Mouse (Mus musculus): Measurements from ENCODE around the gene Slc6a16. TPM values are rescaled to one million over a fixed set of nuclear protein-coding genes. Genes with fewer than 3 reads are reported as not detected.
A peak's percentile ranks its signal among the peaks of the same experiment; 100 is the strongest.

Gene Slc6a16
- polyA plus RNA-seq, 1 experiment = not detected

GRCm38 (mm10) chr7:45196994-45197393 lies 43.9 kb upstream of the Slc6a16 start:
- no peak overlapping the region for H3K4me3 ChIP-seq (ENCODE audit: insufficient read depth, low read length)
- H3K27ac ChIP-seq (ENCODE audit: insufficient read depth, low read length) = no peak overlapping the region
- peaks cover 5% of the 10 kb centered on the region; the same call in 1 of the 2 replicates for H3K4me1 ChIP-seq (ENCODE audit: control insufficient read depth, insufficient read depth, low read length)
- no peak for TF ChIP-seq POLR2A (IDR thresholded peaks at IDR 0.05; ENCODE audit: low read depth, low read length)
- TF ChIP-seq CTCF (IDR thresholded peaks at IDR 0.05; ENCODE audit: borderline replicate concordance, insufficient read depth, low read length) = no peak

DNA sequence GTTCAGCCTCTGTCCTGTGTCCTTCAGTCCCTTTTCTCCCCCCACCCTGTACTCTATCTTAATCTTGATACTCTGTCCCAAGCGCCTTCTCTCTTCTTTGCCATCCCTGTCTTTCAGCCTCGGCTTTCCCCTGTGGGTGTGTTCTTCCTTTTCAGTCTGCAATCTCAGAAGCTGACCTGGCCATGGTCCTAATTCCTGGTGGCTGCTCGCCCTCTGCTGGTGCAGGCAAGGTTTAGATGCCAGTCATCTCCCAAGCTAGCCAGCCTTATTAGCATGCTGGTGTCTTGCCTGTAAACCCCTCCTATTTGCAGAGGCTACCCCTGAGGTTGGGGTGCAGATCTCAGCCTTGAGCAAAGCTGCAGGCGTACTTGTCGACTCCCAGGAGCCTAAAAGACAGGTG lies 42.5 kb upstream of the Slc6a16 start:
- Histone ChIP-seq H3K27ac (ENCODE audit: insufficient read depth, low read length) (no peak overlapping the region), H3K4me1 (ENCODE audit: control insufficient read depth, insufficient read depth, low read length) (peaks cover 3% of the 10 kb centered on the region; the same call in 1 of the 2 replicates), H3K4me3 (ENCODE audit: insufficient read depth, low read length) (no peak overlapping the region)
- TF ChIP-seq POLR2A (IDR thresholded peaks at IDR 0.05; ENCODE audit: low read depth, low read length) (no peak), CTCF (IDR thresholded peaks at IDR 0.05; ENCODE audit: borderline replicate concordance, insufficient read depth, low read length) (peak; percentile 98)

GRCm38 (mm10) chr7:45198961-45199360 lies 41.9 kb upstream of the Slc6a16 start:
- TF ChIP-seq POLR2A (IDR thresholded peaks at IDR 0.05; ENCODE audit: low read depth, low read length) (no peak), CTCF (IDR thresholded peaks at IDR 0.05; ENCODE audit: borderline replicate concordance, insufficient read depth, low read length) (no peak)
- H3K4me3 ChIP-seq (ENCODE audit: insufficient read depth, low read length) = no peak overlapping the region
- no peak overlapping the region for H3K27ac ChIP-seq (ENCODE audit: insufficient read depth, low read length)
- peaks cover 3% of the 10 kb centered on the region; the same call in 1 of the 2 replicates for H3K4me1 ChIP-seq (ENCODE audit: control insufficient read depth, insufficient read depth, low read length)

DNA sequence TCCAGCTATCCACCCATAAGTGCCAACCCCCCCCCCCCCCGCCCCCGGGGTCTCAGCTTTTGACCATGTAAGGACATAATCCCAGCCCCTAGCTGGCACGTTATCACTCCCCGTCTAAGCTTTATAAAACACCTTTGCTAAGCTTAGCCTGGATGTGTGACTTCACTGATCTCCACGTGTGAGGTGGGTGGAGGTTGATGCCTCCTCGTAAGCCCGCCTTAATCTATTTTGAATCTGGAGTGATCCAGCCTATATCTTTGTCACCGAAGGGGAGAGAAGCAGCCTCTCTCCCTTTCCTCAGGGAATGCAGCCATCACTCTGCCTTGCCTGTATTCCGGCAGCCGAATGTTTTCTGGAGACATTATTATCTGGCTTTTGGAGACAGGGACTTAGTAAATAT lies 38.2 kb upstream of the Slc6a16 start:
- H3K4me1 ChIP-seq (ENCODE audit: control insufficient read depth, insufficient read depth, low read length) = no peaks in the 10 kb centered on the region
- H3K27ac ChIP-seq (ENCODE audit: insufficient read depth, low read length) = no peak overlapping the region
- no peak overlapping the region for H3K4me3 ChIP-seq (ENCODE audit: insufficient read depth, low read length)
- TF ChIP-seq POLR2A (IDR thresholded peaks at IDR 0.05; ENCODE audit: low read depth, low read length) = no peak
- TF ChIP-seq CTCF (IDR thresholded peaks at IDR 0.05; ENCODE audit: borderline replicate concordance, insufficient read depth, low read length) = no peak

DNA sequence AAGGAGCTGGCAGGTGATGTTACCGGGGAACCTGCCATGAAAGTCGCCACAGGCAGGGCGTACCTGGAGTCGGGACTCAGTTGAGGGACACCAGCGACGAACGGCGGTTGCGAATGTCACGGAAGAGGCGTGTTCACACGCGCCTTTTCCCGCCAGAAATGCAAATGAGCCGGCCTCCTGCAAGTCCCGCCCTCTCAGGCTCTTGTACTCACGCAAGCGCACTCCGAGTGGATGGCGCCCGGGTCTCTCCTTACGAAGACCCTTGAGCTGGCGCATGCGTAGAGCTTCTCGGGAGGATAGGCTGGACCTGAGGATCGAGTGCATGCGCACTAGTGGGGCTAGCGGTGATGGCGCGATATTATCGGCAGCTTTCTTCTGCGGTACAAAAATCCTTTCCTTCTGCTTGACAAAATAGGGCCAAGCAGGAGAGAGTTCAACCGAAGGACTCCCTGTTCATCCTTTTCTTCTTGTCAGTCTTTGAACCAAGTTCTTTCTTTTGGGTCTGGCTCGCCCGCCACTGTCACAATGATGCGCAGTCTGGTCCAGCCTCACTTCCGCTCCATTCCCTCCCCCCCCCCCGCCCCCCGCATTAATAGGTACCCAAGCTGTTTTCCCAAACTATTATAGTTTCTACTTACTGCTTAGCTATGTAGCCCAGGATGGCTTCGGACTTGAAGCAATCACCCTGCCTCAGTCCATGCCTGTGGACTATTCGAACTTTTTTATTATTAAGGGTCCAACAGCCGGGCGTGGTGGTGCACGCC lies 36.3 kb upstream of the Slc6a16 start, which contains the start of gene Ccdc155:
Gene Ccdc155 (minus strand): TSS at position 513 of the 764 bp plus-strand sequence.
- no peak for TF ChIP-seq CTCF (IDR thresholded peaks at IDR 0.05; ENCODE audit: borderline replicate concordance, insufficient read depth, low read length)
- TF ChIP-seq POLR2A (IDR thresholded peaks at IDR 0.05; ENCODE audit: low read depth, low read length) = peak; percentile 86
- Histone ChIP-seq H3K4me3 (ENCODE audit: insufficient read depth, low read length) (peak within 1 kb of the TSS; percentile 48), H3K27ac (ENCODE audit: insufficient read depth, low read length) (no peak within 1 kb of the TSS), H3K4me1 (ENCODE audit: control insufficient read depth, insufficient read depth, low read length) (no peaks in the 10 kb centered on the region)

- TF ChIP-seq CTCF (IDR thresholded peaks at IDR 0.05; ENCODE audit: borderline replicate concordance, insufficient read depth, low read length) = no peak
- no peak for TF ChIP-seq POLR2A (IDR thresholded peaks at IDR 0.05; ENCODE audit: low read depth, low read length)
- Histone ChIP-seq H3K4me3 (ENCODE audit: insufficient read depth, low read length) (no peak overlapping the region), H3K4me1 (ENCODE audit: control insufficient read depth, insufficient read depth, low read length) (no peaks in the 10 kb centered on the region), H3K27ac (ENCODE audit: insufficient read depth, low read length) (no peak overlapping the region)
Measured at GRCm38 (mm10) chr7:45208260-45208659, 32.6 kb upstream of the Slc6a16 start.

- TF ChIP-seq POLR2A (IDR thresholded peaks at IDR 0.05; ENCODE audit: low read depth, low read length) (no peak), CTCF (IDR thresholded peaks at IDR 0.05; ENCODE audit: borderline replicate concordance, insufficient read depth, low read length) (no peak)
- Histone ChIP-seq H3K4me1 (ENCODE audit: control insufficient read depth, insufficient read depth, low read length) (peaks cover 2% of the 10 kb centered on the region; the same call in 1 of the 2 replicates), H3K4me3 (ENCODE audit: insufficient read depth, low read length) (no peak overlapping the region), H3K27ac (ENCODE audit: insufficient read depth, low read length) (no peak overlapping the region)
Measured at GRCm38 (mm10) chr7:45211070-45211469, 29.8 kb upstream of the Slc6a16 start.

DNA sequence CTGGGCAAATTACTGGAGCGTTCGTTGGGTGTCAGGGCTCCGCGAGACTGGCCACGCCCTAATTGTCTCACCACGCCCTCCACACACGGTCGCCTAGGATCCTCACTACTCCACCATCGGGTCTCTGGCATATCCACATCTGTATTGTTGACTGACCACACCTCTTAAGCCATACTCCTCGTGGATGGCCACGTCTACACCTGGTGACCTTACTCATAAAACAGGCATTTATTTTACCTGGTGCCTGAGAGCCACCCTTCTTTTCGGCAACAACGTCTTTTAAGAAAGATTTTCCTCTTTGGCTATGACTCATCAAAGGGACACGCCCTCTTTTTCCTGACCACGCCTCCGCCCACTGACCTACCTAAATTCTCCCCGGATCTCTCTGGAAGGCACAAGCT lies 29.0 kb upstream of the Slc6a16 start, which contains the start of gene Dkkl1:
Gene Dkkl1 (minus strand): TSS at position 297 of the 401 bp plus-strand sequence.
- H3K27ac ChIP-seq (ENCODE audit: insufficient read depth, low read length) = no peak within 1 kb of the TSS
- peaks cover 2% of the 10 kb centered on the region; the same call in 1 of the 2 replicates for H3K4me1 ChIP-seq (ENCODE audit: control insufficient read depth, insufficient read depth, low read length)
- H3K4me3 ChIP-seq (ENCODE audit: insufficient read depth, low read length) = no peak within 1 kb of the TSS
- TF ChIP-seq POLR2A (IDR thresholded peaks at IDR 0.05; ENCODE audit: low read depth, low read length) (no peak), CTCF (IDR thresholded peaks at IDR 0.05; ENCODE audit: borderline replicate concordance, insufficient read depth, low read length) (no peak)

- Histone ChIP-seq H3K4me1 (ENCODE audit: control insufficient read depth, insufficient read depth, low read length) (peaks cover 2% of the 10 kb centered on the region; the same call in 1 of the 2 replicates), H3K4me3 (ENCODE audit: insufficient read depth, low read length) (no peak overlapping the region), H3K27ac (ENCODE audit: insufficient read depth, low read length) (no peak overlapping the region)
- no peak for TF ChIP-seq POLR2A (IDR thresholded peaks at IDR 0.05; ENCODE audit: low read depth, low read length)
- no peak for TF ChIP-seq CTCF (IDR thresholded peaks at IDR 0.05; ENCODE audit: borderline replicate concordance, insufficient read depth, low read length)
Measured at GRCm38 (mm10) chr7:45212356-45212755, 28.5 kb upstream of the Slc6a16 start.

GRCm38 (mm10) chr7:45213708-45214107 lies 27.2 kb upstream of the Slc6a16 start:
- no peak overlapping the region for H3K4me3 ChIP-seq (ENCODE audit: insufficient read depth, low read length)
- no peak overlapping the region for H3K27ac ChIP-seq (ENCODE audit: insufficient read depth, low read length)
- no peak for TF ChIP-seq CTCF (IDR thresholded peaks at IDR 0.05; ENCODE audit: borderline replicate concordance, insufficient read depth, low read length)
- TF ChIP-seq POLR2A (IDR thresholded peaks at IDR 0.05; ENCODE audit: low read depth, low read length) = no peak
- H3K4me1 ChIP-seq (ENCODE audit: control insufficient read depth, insufficient read depth, low read length) = peaks cover 2% of the 10 kb centered on the region; the same call in 1 of the 2 replicates
